ENCODE assay signal across 8 mouse cellular contexts in genomic region chr13:19623228-19623905, GRCm38 (mm10). TPM values are rescaled to one million over a fixed set of nuclear protein-coding genes. Genes with fewer than 3 reads are reported as not detected.
DNase-seq lines count a peak whose midpoint lies in the region; ATAC-seq and TF ChIP-seq lines count a peak whose summit lies in the region.

No protein-coding gene starts in this region.

- WGBS in lung, postnatal 0 days: 21% methylated on average over 30 of the region's 30 CpGs
- 15% methylated on average over 30 of the region's 30 CpGs for WGBS in forebrain, embryonic 16.5 days
- WGBS in limb, embryonic 15.5 days: 22% methylated on average over 30 of the region's 30 CpGs
- 27% methylated on average over 30 of the region's 30 CpGs for WGBS in stomach, embryonic 15.5 days

- H3K27me3 ChIP-seq in lung, postnatal 0 days (replicated peaks; ENCODE audit: insufficient read depth, low read length): peaks cover 5% of the 10 kb centered on the region; the same call in 1 of the 2 replicates
- H3K27me3 ChIP-seq in forebrain, embryonic 16.5 days (replicated peaks; ENCODE audit: control insufficient read depth, insufficient read depth, low read length): no peaks in the 10 kb centered on the region
- H3K27me3 ChIP-seq in limb, embryonic 15.5 days: peaks cover 17% of the 10 kb centered on the region
- peaks cover 10% of the 10 kb centered on the region; the same call in 1 of the 2 replicates for H3K27me3 ChIP-seq in stomach, embryonic 15.5 days (replicated peaks)

- H3K9ac ChIP-seq in lung, postnatal 0 days (replicated peaks; ENCODE audit: low read depth): no peak overlapping the region; the same call in 1 of the 2 replicates
- peak overlapping the region; percentile 61 for H3K9ac ChIP-seq in forebrain, embryonic 16.5 days (replicated peaks; ENCODE audit: low read depth, low read length)
- H3K9ac ChIP-seq in limb, embryonic 15.5 days: peak overlapping the region; percentile 35; the same call in 1 of the 2 replicates
- H3K9ac ChIP-seq in stomach, embryonic 15.5 days: no peak overlapping the region

- intact Hi-C loops in gastrocnemius, postnatal 36 days (cut with DNase I): no loop called here

- no peaks in the 10 kb centered on the region for H3K9me3 ChIP-seq in lung, postnatal 0 days (ENCODE audit: low read length)
- no peaks in the 10 kb centered on the region for H3K9me3 ChIP-seq in forebrain, embryonic 16.5 days (ENCODE audit: control insufficient read depth, low read length)
- no peaks in the 10 kb centered on the region for H3K9me3 ChIP-seq in limb, embryonic 15.5 days
- H3K9me3 ChIP-seq in stomach, embryonic 15.5 days: no peaks in the 10 kb centered on the region

- no peak for TF ChIP-seq CTCF in lung, postnatal 0 days (IDR thresholded peaks at IDR 0.05)

- H3K27ac ChIP-seq in lung, postnatal 0 days (ENCODE audit: low read length): no peak overlapping the region
- H3K27ac ChIP-seq in forebrain, embryonic 16.5 days (ENCODE audit: low read length): no peak overlapping the region
- no peak overlapping the region for H3K27ac ChIP-seq in limb, embryonic 15.5 days
- no peak overlapping the region for H3K27ac ChIP-seq in stomach, embryonic 15.5 days

- H3K4me1 ChIP-seq in lung, postnatal 0 days (ENCODE audit: insufficient read depth, low read depth, low read length): peaks cover 5% of the 10 kb centered on the region; the same call in 1 of the 2 replicates
- peaks cover 14% of the 10 kb centered on the region for H3K4me1 ChIP-seq in forebrain, embryonic 16.5 days (replicated peaks; ENCODE audit: control insufficient read depth, insufficient read depth, low read length)
- H3K4me1 ChIP-seq in limb, embryonic 15.5 days: peaks cover 16% of the 10 kb centered on the region
- peaks cover 13% of the 10 kb centered on the region for H3K4me1 ChIP-seq in stomach, embryonic 15.5 days

- peak overlapping the region; percentile 74 for H3K4me2 ChIP-seq in lung, postnatal 0 days (replicated peaks; ENCODE audit: low read depth, low read length)
- peak overlapping the region; percentile 76 for H3K4me2 ChIP-seq in forebrain, embryonic 16.5 days (ENCODE audit: low read length)
- H3K4me2 ChIP-seq in limb, embryonic 15.5 days: peak overlapping the region; percentile 81
- H3K4me2 ChIP-seq in stomach, embryonic 15.5 days: peak overlapping the region; percentile 92

- no peak for TF ChIP-seq EP300 in lung, postnatal 0 days (IDR thresholded peaks at IDR 0.05)

- no peaks in the 10 kb centered on the region for H3K36me3 ChIP-seq in lung, postnatal 0 days (ENCODE audit: insufficient read depth, low read length)
- no peaks in the 10 kb centered on the region for H3K36me3 ChIP-seq in forebrain, embryonic 16.5 days (ENCODE audit: control insufficient read depth, insufficient read depth)
- no peaks in the 10 kb centered on the region for H3K36me3 ChIP-seq in limb, embryonic 15.5 days
- no peaks in the 10 kb centered on the region for H3K36me3 ChIP-seq in stomach, embryonic 15.5 days

- peak overlapping the region; percentile 29 for H3K4me3 ChIP-seq in lung, postnatal 0 days (ENCODE audit: low read depth, low read length)
- H3K4me3 ChIP-seq in forebrain, embryonic 16.5 days (replicated peaks; ENCODE audit: low read length): peak overlapping the region; percentile 52
- H3K4me3 ChIP-seq in limb, embryonic 15.5 days: peak overlapping the region; percentile 44
- H3K4me3 ChIP-seq in stomach, embryonic 15.5 days (replicated peaks): peak overlapping the region; percentile 47

- peak; percentile 11; the same call in 1 of the 2 replicates for ATAC-seq in cerebellum, adult (ENCODE audit: insufficient number of reproducible peaks, low FRiP score, low TSS enrichment)
- ATAC-seq in lung, postnatal 0 days: no peak
- ATAC-seq in forebrain, embryonic 16.5 days: peak; percentile 20
- ATAC-seq in limb, embryonic 15.5 days (ENCODE audit: insufficient number of reproducible peaks, low FRiP score, low TSS enrichment, low read depth): no peak
- 0 out of 2 replicates have a peak, but pooled peaks have one; percentile 6 for ATAC-seq in stomach, embryonic 15.5 days (ENCODE audit: insufficient read depth, low FRiP score, low read depth)

- DNase-seq in cerebellum, adult 9-10 months: no peak
- DNase-seq in lung, postnatal 0 days (ENCODE audit: low spot score): no peak
- DNase-seq in lung, adult 18-20 months: no peak
- DNase-seq in gastrocnemius, postnatal 36 days: no peak

RNA-seq across cellular contexts. Expression of gene Sfrp4, which starts 0.5 kb away (rescaled TPM):
- polyA plus RNA-seq in lung, postnatal 0 days (2015; fragmentation: Nextera tagmentation; extraction: Ambion mirVana): 0.36 and 0.76 TPM in 2 replicates
- 1.5 and 2.2 TPM in 2 replicates for polyA plus RNA-seq in forebrain, embryonic 16.5 days (2015; fragmentation: Nextera tagmentation; extraction: Ambion mirVana)
- 5.6 and 8.5 TPM in 2 replicates for polyA plus RNA-seq in limb, embryonic 15.5 days (2015; fragmentation: Nextera tagmentation; extraction: Ambion mirVana)
- 6.2 and 6.8 TPM in 2 replicates for polyA plus RNA-seq in stomach, embryonic 15.5 days (2015; fragmentation: Nextera tagmentation; extraction: Ambion mirVana)
- total RNA-seq in gastrocnemius, postnatal 36 days (2021): 1 to 10 TPM; 3.1 to 3.5 TPM

RNA-seq across cellular contexts. Expression of gene Epdr1, which starts 3.6 kb away (rescaled TPM):
- 16.0 and 16.4 TPM in 2 replicates for polyA plus RNA-seq in lung, postnatal 0 days (2015; fragmentation: Nextera tagmentation; extraction: Ambion mirVana)
- 22.1 and 24.9 TPM in 2 replicates for polyA plus RNA-seq in forebrain, embryonic 16.5 days (2015; fragmentation: Nextera tagmentation; extraction: Ambion mirVana)
- 18.3 and 23.4 TPM in 2 replicates for polyA plus RNA-seq in limb, embryonic 15.5 days (2015; fragmentation: Nextera tagmentation; extraction: Ambion mirVana)
- 19.4 and 22.4 TPM in 2 replicates for polyA plus RNA-seq in stomach, embryonic 15.5 days (2015; fragmentation: Nextera tagmentation; extraction: Ambion mirVana)
- total RNA-seq in gastrocnemius, postnatal 36 days (2021): 100 to 1,000 TPM in 1 of 2 experiments, 10 to 100 TPM in 1; 85.8 to 106 TPM

Comparison
In these comparisons a context has a peak if more than half of its experiments do, and no peak if none do; other contexts are left out.
1. ATAC-seq: peak in cerebellum, adult (single experiment), forebrain, embryonic 16.5 days (single experiment) and stomach, embryonic 15.5 days (single experiment); none in lung, postnatal 0 days (single experiment) and limb, embryonic 15.5 days (single experiment).
2. H3K9ac ChIP-seq: peak in forebrain, embryonic 16.5 days (single experiment) and limb, embryonic 15.5 days (single experiment); none in lung, postnatal 0 days (single experiment) and stomach, embryonic 15.5 days (single experiment).
3. Peak in every context shown above with its lines, with median percentiles within 50 percentile points of each other: H3K4me2 ChIP-seq and H3K4me3 ChIP-seq.